Mouse (Mus musculus): ENCODE data around the gene Vmn1r221.
"Not testable (repeated sequence)": the region's sequence is repeated elsewhere in the genome, so short reads cannot be mapped to it uniquely, and the experiment has no call there.

GRCm38 (mm10) chr13:23213827-23214226, at the start of gene Vmn1r221:
- TF ChIP-seq CTCF (IDR thresholded peaks at IDR 0.05; ENCODE audit: borderline replicate concordance, control insufficient read depth, extremely low read depth, insufficient read depth, low read length, poor library complexity); POLR2A (IDR thresholded peaks at IDR 0.05; ENCODE audit: control insufficient read depth, extremely low read depth, insufficient read depth, low read length, poor library complexity): not testable (repeated sequence)

Data from thymus, adult 2 months (tissue).